Mouse (Mus musculus) CH12.LX (cell line): ENCODE measurements at regions not wholly inside any gene's neighbourhood (a gene's known extent, or its start where the extent isn't known, plus 50 kb on each side); places are given as distances from the start of the nearest gene placed in this dataset.
A peak's percentile ranks its signal among the peaks of the same experiment; 100 is the strongest.

Experiments used
- CTCF ChIP-seq, 2 experiments: IDR thresholded peaks in 1 of 2; conservative IDR thresholded peaks in 1 of 2; 2 replicates each; pipeline ENCODE4 v1.5.1; 2011 to 2012; ENCODE audit warnings: low read depth in 2 of 2, low read length in 2 of 2, improper control_type of control experiment in 1 of 2, inconsistent platforms in 1 of 2, mild to moderate bottlenecking in 1 of 2, moderate library complexity in 1 of 2
- ELF1 ChIP-seq: IDR thresholded peaks from 2 replicates; pipeline ENCODE4 v1.6.1; 2014; ENCODE audit warnings: low read depth, mild to moderate bottlenecking, inconsistent platforms, low read length, improper control_type of control experiment
- MAX ChIP-seq: IDR thresholded peaks from 2 replicates; pipeline ENCODE4 v1.6.1; 2011; ENCODE audit warnings: low read length, improper control_type of control experiment
- MYC ChIP-seq: IDR thresholded peaks from 2 replicates; pipeline ENCODE4 v1.6.1; 2011; ENCODE audit warnings: low read depth, mild to moderate bottlenecking, improper control_type of control experiment, low read length
- POLR2A ChIP-seq: IDR thresholded peaks from 2 replicates; pipeline ENCODE4 v1.6.1; 2011; ENCODE audit warnings: low read depth, mild to moderate bottlenecking, improper control_type of control experiment, low read length
- RAD21 ChIP-seq: IDR thresholded peaks from 2 replicates; pipeline ENCODE4 v1.6.1; 2011; ENCODE audit warnings: low read depth, mild to moderate bottlenecking, low read length, improper control_type of control experiment, moderate library complexity
- SMC3 ChIP-seq: IDR thresholded peaks from 2 replicates; pipeline ENCODE4 v1.6.1; 2011; ENCODE audit warnings: low read depth, low read length, improper control_type of control experiment
- TBP ChIP-seq: conservative IDR thresholded peaks from 2 replicates; pipeline ENCODE4 v1.6.1; 2011; ENCODE audit warnings: low read depth, low read length, improper control_type of control experiment
- USF1 ChIP-seq: IDR thresholded peaks from 2 replicates; pipeline ENCODE4 v1.6.1; 2014; ENCODE audit warnings: low read depth, mild to moderate bottlenecking, inconsistent platforms, low read length, improper control_type of control experiment
- ZKSCAN1 ChIP-seq: IDR thresholded peaks from 2 replicates; pipeline ENCODE4 v1.6.1; 2012; ENCODE audit warnings: low read depth, inconsistent platforms, low read length, improper control_type of control experiment, borderline replicate concordance
- ZMIZ1 ChIP-seq: IDR thresholded peaks from 2 replicates; pipeline ENCODE4 v1.6.1; 2012; ENCODE audit warnings: low read depth, mild to moderate bottlenecking, inconsistent platforms, low read length, improper control_type of control experiment

DNA sequence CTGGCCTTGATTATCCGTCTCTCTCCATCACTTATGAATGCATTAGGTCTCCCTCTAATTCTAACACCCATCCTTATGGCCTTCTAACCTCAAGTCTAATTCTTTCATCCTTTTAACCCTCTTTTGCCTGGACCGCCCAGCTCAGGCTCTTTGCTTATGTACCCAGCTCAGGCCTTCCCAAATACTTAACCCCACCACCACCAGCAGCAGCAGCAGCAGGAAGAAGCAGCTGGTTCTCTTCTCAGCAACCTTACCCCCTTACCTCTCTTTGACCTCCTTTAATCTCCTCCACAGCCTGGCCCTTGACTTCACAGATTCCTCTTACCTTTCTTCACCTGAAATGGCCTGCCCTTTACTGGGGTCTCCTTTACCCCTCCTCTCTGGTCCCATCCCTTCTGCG lies 178.8 kb upstream of the Mkln1 start:
- TF ChIP-seq ELF1 (no peak), MAX (no peak), POLR2A (no peak), TBP (0 out of 2 replicates have a peak, but pooled peaks have one; percentile 23), MYC (no peak), ZKSCAN1 (no peak), RAD21 (no peak), CTCF (conservative IDR thresholded peaks at IDR 0.05 in 1 of 2, IDR thresholded peaks at IDR 0.05 in 1 of 2; ENCODE audit: low read depth in 2 of 2, low read length in 2 of 2) (no peak), SMC3 (no peak), USF1 (no peak), ZMIZ1 (no peak; the same call in none of the 2 replicates)
